Mouse (Mus musculus): Measurements from ENCODE around the gene Bace2. TPM values are rescaled to one million over a fixed set of nuclear protein-coding genes. Genes with fewer than 3 reads are reported as not detected.

Gene Bace2
- total and polyA plus RNA-seq, 3 experiments = 0.04 to 0.63 (median 0.46) TPM

DNA sequence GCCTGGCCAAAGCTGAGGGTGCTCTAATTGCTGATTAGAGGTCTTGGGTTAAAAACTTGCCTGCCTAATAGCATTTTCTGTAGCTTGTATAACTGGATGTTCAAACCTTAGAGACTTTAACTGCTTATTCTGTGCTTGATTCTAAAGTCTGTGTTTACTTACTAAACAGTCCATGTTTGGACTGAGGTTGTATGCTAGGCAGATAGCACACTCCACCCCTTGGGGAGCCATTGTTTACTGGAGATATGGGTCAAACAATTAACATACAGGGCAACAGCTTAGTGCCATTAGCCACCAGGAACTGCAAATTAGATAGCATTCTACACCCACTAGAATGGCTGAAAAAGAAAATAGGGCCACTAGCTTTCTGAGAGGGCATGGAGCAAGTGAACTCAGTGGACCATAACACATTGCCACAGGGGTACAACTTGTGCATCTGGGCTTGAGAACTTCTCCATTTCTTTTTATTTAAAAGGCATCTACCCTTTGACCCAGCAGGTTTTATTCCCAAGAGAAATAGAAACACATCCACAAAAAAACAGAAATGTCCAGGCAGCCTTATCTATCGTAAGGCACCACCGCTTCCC is 41.5 kb downstream of the Bace2 start:
- H3K4me2 ChIP-seq (ENCODE audit: insufficient read depth, low read depth, poor library complexity, severe bottlenecking) = no peak overlapping the region
- no peaks in the 10 kb centered on the region for H3K27me3 ChIP-seq (replicated peaks)
- H3K4me3 ChIP-seq (replicated peaks in 1 of 3; ENCODE audit: low read depth in 2 of 3, low read length in 2 of 3, poor library complexity in 1 of 3) = no peak overlapping the region
- H3K27ac ChIP-seq (ENCODE audit: insufficient read depth, low read depth) = no peak overlapping the region
- dilution Hi-C loops (cut with MboI; ENCODE audit: extremely low pct_ligation_motif_present, extremely low pct_unique_long_range_greater_than_20kb, low sequenced_read_pairs) = no loop called here
- in situ Hi-C loops (cut with MboI; ENCODE audit: low pct_ligation_motif_present, low pct_unique_long_range_greater_than_20kb, low sequenced_read_pairs) = no loop called here
- no peak for TF ChIP-seq ZMIZ1 (IDR thresholded peaks at IDR 0.05; ENCODE audit: low read depth, low read length)
- no peak for TF ChIP-seq RAD21 (IDR thresholded peaks at IDR 0.05; ENCODE audit: low read depth, low read length)
- TF ChIP-seq MYC (IDR thresholded peaks at IDR 0.05; ENCODE audit: low read depth, low read length) = no peak
- TF ChIP-seq GABPA (IDR thresholded peaks at IDR 0.05; ENCODE audit: insufficient replicate concordance, low read depth, low read length) = no peak
- TF ChIP-seq HCFC1 (IDR thresholded peaks at IDR 0.05; ENCODE audit: low read depth, low read length) = no peak
- TF ChIP-seq E2F4 (IDR thresholded peaks at IDR 0.05; ENCODE audit: insufficient replicate concordance, low read depth, low read length) = no peak
- TF ChIP-seq MXI1 (IDR thresholded peaks at IDR 0.05; ENCODE audit: low read depth, low read length) = no peak
- peaks cover 7 to 60% of the 10 kb centered on the region in 2 experiments for H3K4me1 ChIP-seq (ENCODE audit: control insufficient read depth in 1 of 2, insufficient read depth in 2 of 2)
- no peaks in the 10 kb centered on the region for H3K79me2 ChIP-seq (replicated peaks; ENCODE audit: control insufficient read depth, extremely low read depth, insufficient read depth, poor library complexity, severe bottlenecking)
- no peak for DNase-seq (ENCODE audit: extremely low read depth)
- no peak overlapping the region for H3K9ac ChIP-seq (ENCODE audit: insufficient read depth, low read depth)
- H3K9me3 ChIP-seq (replicated peaks; ENCODE audit: low read length) = no peaks in the 10 kb centered on the region
- no peaks in the 10 kb centered on the region for H3K36me3 ChIP-seq (replicated peaks in 1 of 2; ENCODE audit: control insufficient read depth in 1 of 2, insufficient read depth in 1 of 2, low read length in 1 of 2)

DNA sequence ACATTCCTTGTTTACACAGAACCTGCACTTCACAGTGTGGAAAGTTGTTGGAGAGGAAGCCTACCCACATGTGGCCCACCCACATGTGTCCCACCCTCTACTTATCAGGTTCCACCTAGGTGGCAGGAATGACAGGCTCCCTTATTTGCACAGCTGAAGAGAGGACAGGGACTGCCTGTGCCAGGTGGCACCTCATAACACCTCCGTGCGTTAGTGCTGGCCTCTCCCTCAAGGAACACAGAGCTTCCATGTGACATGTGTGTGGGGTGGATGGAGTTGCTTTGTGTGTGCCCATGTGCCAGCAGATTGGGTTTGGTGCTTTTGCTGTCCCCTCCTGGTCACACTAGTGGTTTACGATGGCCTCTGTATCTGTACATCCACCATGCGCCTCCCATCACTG is 43.4 kb downstream of the Bace2 start:
- TF ChIP-seq MAX (IDR thresholded peaks at IDR 0.05; ENCODE audit: low read length) = no peak
- in situ Hi-C loops (cut with MboI; ENCODE audit: low pct_ligation_motif_present, low pct_unique_long_range_greater_than_20kb, low sequenced_read_pairs) = no loop called here
- H3K9me3 ChIP-seq (replicated peaks; ENCODE audit: low read length) = no peaks in the 10 kb centered on the region

DNA sequence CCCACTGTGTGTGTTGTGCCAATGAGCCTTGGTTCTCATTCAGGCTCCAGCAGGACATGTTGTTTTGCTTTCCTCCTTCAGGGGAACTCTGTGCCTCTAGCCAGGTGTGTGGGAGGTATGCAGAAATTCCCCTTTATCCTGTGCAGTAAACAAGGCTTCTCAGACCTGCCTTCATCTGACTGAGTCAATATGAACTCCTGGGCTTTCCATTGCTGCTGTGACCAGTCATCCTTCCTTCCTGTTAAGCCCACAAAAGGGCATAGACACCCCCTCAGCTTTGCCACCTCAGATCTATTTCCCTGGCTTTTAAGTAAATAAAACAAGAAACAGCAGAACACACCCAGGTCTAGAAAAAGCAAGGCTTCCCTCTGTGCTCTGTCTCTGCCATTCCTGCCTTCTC is 45.2 kb downstream of the Bace2 start:
- no peak overlapping the region for H3K27ac ChIP-seq (ENCODE audit: insufficient read depth, low read depth)
- DNase-seq (ENCODE audit: extremely low read depth) = peak; percentile 47
- H3K9me3 ChIP-seq (replicated peaks; ENCODE audit: low read length) = no peaks in the 10 kb centered on the region
- dilution Hi-C loops (cut with MboI; ENCODE audit: extremely low pct_ligation_motif_present, extremely low pct_unique_long_range_greater_than_20kb, low sequenced_read_pairs) (no loop called here), in situ Hi-C loops (cut with MboI; ENCODE audit: low pct_ligation_motif_present, low pct_unique_long_range_greater_than_20kb, low sequenced_read_pairs) (no loop called here)
- no peaks in the 10 kb centered on the region for H3K79me2 ChIP-seq (replicated peaks; ENCODE audit: control insufficient read depth, extremely low read depth, insufficient read depth, poor library complexity, severe bottlenecking)
- no peak overlapping the region for H3K4me3 ChIP-seq (replicated peaks in 1 of 3; ENCODE audit: low read depth in 2 of 3, low read length in 2 of 3, poor library complexity in 1 of 3)
- no peak overlapping the region for H3K9ac ChIP-seq (ENCODE audit: insufficient read depth, low read depth)
- no peaks in the 10 kb centered on the region for H3K36me3 ChIP-seq (replicated peaks in 1 of 2; ENCODE audit: control insufficient read depth in 1 of 2, insufficient read depth in 1 of 2, low read length in 1 of 2)
- H3K4me1 ChIP-seq (ENCODE audit: control insufficient read depth in 1 of 2, insufficient read depth in 2 of 2) = peaks cover 15 to 76% of the 10 kb centered on the region in 2 experiments
- no peak overlapping the region for H3K4me2 ChIP-seq (ENCODE audit: insufficient read depth, low read depth, poor library complexity, severe bottlenecking)
- H3K27me3 ChIP-seq (replicated peaks) = no peaks in the 10 kb centered on the region
- TF ChIP-seq ZNF384 (IDR thresholded peaks at IDR 0.05; ENCODE audit: low read depth, low read length) = no peak
- no peak for TF ChIP-seq MAFK (IDR thresholded peaks at IDR 0.05; ENCODE audit: insufficient replicate concordance, low read length)
- TF ChIP-seq KAT2A (IDR thresholded peaks at IDR 0.05; ENCODE audit: insufficient replicate concordance, low read length) = no peak
- peak; percentile 84 for TF ChIP-seq EP300 (IDR thresholded peaks at IDR 0.05; ENCODE audit: low read length)
- peak; percentile 64; the same call in 1 of the 2 replicates for TF ChIP-seq IRF4 (IDR thresholded peaks at IDR 0.05; ENCODE audit: low read depth, low read length)
- no peak for TF ChIP-seq CHD1 (IDR thresholded peaks at IDR 0.05; ENCODE audit: low read depth, low read length)
- no peak for TF ChIP-seq NELFE (IDR thresholded peaks at IDR 0.05; ENCODE audit: low read depth, low read length)
- TF ChIP-seq NRF1 (IDR thresholded peaks at IDR 0.05; ENCODE audit: low read depth, low read length) = no peak
- no peak for TF ChIP-seq SMC3 (IDR thresholded peaks at IDR 0.05; ENCODE audit: low read depth, low read length)
- TF ChIP-seq MAZ (IDR thresholded peaks at IDR 0.05; ENCODE audit: low read depth, low read length) = 0 out of 2 replicates have a peak, but pooled peaks have one; percentile 35
- TF ChIP-seq ZKSCAN1 (IDR thresholded peaks at IDR 0.05; ENCODE audit: borderline replicate concordance, low read depth, low read length) = no peak
- TF ChIP-seq BHLHE40 (IDR thresholded peaks at IDR 0.05; ENCODE audit: low read depth, low read length) = peak; percentile 71
- no peak for TF ChIP-seq MAX (IDR thresholded peaks at IDR 0.05; ENCODE audit: low read length)
- peak; percentile 43; the same call in 1 of the 2 replicates for TF ChIP-seq JUND (conservative IDR thresholded peaks at IDR 0.05; ENCODE audit: low read depth, low read length)
- no peak for TF ChIP-seq CTCF (conservative IDR thresholded peaks at IDR 0.05 in 1 of 2, IDR thresholded peaks at IDR 0.05 in 1 of 2; ENCODE audit: low read depth in 2 of 2, low read length in 2 of 2)
- TF ChIP-seq UBTF (IDR thresholded peaks at IDR 0.05; ENCODE audit: low read depth, low read length) = no peak
- no peak; the same call in 1 of the 2 replicates for TF ChIP-seq RAD21 (IDR thresholded peaks at IDR 0.05; ENCODE audit: low read depth, low read length)
- no peak for TF ChIP-seq POLR2A (IDR thresholded peaks at IDR 0.05; ENCODE audit: low read depth, low read length)
- peak; percentile 67 for TF ChIP-seq CHD2 (IDR thresholded peaks at IDR 0.05; ENCODE audit: low read length)
- TF ChIP-seq POLR2AphosphoS2 (IDR thresholded peaks at IDR 0.05; ENCODE audit: low read depth, low read length) = no peak
- 0 out of 2 replicates have a peak, but pooled peaks have one; percentile 22 for TF ChIP-seq ELF1 (IDR thresholded peaks at IDR 0.05; ENCODE audit: low read depth, low read length)

More for the DNA sequence above, 43.4 kb downstream of the Bace2 start:
- DNase-seq (ENCODE audit: extremely low read depth) = no peak
- Histone ChIP-seq H3K79me2 (replicated peaks; ENCODE audit: control insufficient read depth, extremely low read depth, insufficient read depth, poor library complexity, severe bottlenecking) (no peaks in the 10 kb centered on the region), H3K4me3 (replicated peaks in 1 of 3; ENCODE audit: low read depth in 2 of 3, low read length in 2 of 3, poor library complexity in 1 of 3) (no peak overlapping the region), H3K36me3 (replicated peaks in 1 of 2; ENCODE audit: control insufficient read depth in 1 of 2, insufficient read depth in 1 of 2, low read length in 1 of 2) (no peaks in the 10 kb centered on the region), H3K27me3 (replicated peaks) (no peaks in the 10 kb centered on the region), H3K9ac (ENCODE audit: insufficient read depth, low read depth) (no peak overlapping the region), H3K4me1 (ENCODE audit: control insufficient read depth in 1 of 2, insufficient read depth in 2 of 2) (peaks cover 7 to 60% of the 10 kb centered on the region in 2 experiments), H3K4me2 (ENCODE audit: insufficient read depth, low read depth, poor library complexity, severe bottlenecking) (no peak overlapping the region), H3K27ac (ENCODE audit: insufficient read depth, low read depth) (no peak overlapping the region)
- dilution Hi-C loops (cut with MboI; ENCODE audit: extremely low pct_ligation_motif_present, extremely low pct_unique_long_range_greater_than_20kb, low sequenced_read_pairs) = no loop called here

Measured in CH12.LX (cell line).